Mouse (Mus musculus) heart, postnatal 10 days (tissue): ENCODE measurements around the gene Ctnnb1. TPM values are rescaled to one million over a fixed set of nuclear protein-coding genes. Genes with fewer than 3 reads are reported as not detected.
A peak's percentile ranks its signal among the peaks of the same experiment; 100 is the strongest.

Experiments
- DNase-seq, 2 experiments: peaks; one replicate each; pipeline ENCODE4 v3.0.0; 2021
- intact Hi-C: fragments of 180-260 bp; cut with DNase I; formaldehyde crosslinking; loops from one replicate; pipeline ENCODE4 v1.15.1; 2025
- total RNA-seq, 2 experiments: library from RNA; stranded (reverse); gene quantifications; 2 replicates each; pipeline ENCODE4 v1.2.3; 2021

Ctnnb1 gene
- total RNA-seq, 2 experiments from 2014 or later: 624 to 701 TPM

GRCm38 (mm10) chr9:120958560-120958959 lies 29.5 kb downstream of the Ctnnb1 start:
- intact Hi-C loops: no loop called here
- DNase-seq: peak; percentile 43 to 48

GRCm38 (mm10) chr9:120959225-120959624 lies 30.2 kb downstream of the Ctnnb1 start:
- intact Hi-C loops: no loop called here
- no peak for DNase-seq

DNA sequence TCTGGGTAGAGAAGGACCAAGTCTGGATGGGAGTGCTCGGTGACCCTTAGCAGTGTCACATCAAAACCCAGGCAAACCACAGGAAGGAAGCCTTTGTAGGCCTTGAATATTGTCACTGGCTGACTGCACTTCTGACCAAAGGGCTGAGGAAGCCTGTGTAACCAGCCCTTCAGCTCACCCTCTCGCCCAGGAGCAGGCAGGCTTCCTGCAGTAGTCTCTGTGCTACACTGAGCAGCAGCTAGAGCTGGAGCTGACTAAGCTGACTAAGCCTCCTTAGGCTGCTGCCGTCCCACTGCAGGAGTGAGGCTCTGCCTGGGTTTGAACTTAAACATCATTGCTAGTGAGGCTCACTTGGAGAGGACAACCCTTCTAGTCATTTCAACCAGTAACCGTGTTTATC lies 31.6 kb downstream of the Ctnnb1 start:
- no peak for DNase-seq
- intact Hi-C loops: no loop called here

DNA sequence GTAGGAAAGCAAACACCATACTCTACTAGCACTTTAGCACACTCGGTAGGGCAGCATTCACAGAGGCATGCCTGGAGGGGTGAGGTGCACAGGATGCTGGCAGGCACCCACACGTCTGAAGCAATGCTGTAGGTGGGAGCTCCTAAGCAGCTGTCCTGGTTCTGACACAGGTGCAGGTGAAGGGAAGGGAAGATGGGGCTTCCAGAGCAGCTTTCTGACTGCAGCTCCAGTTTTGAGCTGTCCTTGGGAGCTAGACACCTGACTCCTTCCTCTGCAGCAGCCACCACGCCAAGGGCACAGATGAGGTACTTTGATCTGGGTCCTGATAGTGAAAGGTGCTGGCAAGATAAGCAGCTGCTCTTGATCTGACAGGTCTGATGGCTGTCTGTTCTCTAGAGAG lies 32.5 kb downstream of the Ctnnb1 start:
- intact Hi-C loops: no loop called here
- DNase-seq: no peak

- intact Hi-C loops: no loop called here
- peak; percentile 58 to 59 for DNase-seq
These were observed 33.1 kb downstream of the Ctnnb1 start for GRCm38 (mm10) chr9:120961969-120962700.

GRCm38 (mm10) chr9:120963104-120963503 lies 34.1 kb downstream of the Ctnnb1 start:
- no peak for DNase-seq
- intact Hi-C loops: no loop called here

DNA sequence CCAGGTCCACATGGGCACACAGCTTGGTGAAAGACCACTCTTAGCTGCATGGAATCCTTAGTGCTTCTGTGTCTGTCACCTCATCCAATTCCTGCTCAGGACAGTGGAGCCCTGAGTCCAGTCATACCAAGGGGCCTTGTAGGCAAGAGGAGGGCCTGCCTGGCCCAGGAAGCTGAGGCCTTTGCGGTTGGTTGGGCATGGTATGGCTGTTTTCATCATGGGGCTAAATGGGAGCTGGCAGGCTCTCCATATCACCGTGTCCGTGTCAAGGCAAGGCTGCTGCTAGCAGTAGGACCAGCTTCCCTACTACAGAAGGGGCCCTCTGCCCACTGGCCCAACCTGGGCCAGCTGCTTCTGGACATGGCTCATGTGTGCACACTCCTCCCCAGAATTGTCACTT lies 34.7 kb downstream of the Ctnnb1 start:
- DNase-seq: no peak
- intact Hi-C loops: no loop called here

DNA sequence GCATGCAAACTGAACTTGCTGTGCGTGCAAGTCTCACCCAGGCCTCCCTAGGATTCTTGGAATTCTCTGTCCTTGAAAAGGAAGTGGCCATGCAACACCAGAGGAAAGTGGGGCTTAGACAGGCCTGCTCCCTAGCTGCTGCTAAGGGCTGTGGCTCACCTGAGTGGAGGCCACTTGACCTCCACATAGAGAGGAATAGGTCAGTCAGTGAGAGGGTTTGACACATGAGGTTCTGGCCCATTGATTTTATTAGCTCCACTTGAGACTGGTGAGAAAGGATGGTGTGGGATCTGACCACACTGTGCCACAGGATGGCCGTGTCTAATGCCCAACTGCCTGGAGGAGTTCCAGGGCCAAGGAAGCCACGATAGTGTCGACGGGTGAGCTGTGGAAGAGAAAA lies 35.2 kb downstream of the Ctnnb1 start:
- intact Hi-C loops: no loop called here
- no peak for DNase-seq

- intact Hi-C loops: no loop called here
- DNase-seq: no peak
These were observed 36.0 kb downstream of the Ctnnb1 start for GRCm38 (mm10) chr9:120965007-120965406.

GRCm38 (mm10) chr9:120973026-120973515 lies 44.1 kb downstream of the Ctnnb1 start:
- intact Hi-C loops: no loop called here
- DNase-seq: no peak

DNA sequence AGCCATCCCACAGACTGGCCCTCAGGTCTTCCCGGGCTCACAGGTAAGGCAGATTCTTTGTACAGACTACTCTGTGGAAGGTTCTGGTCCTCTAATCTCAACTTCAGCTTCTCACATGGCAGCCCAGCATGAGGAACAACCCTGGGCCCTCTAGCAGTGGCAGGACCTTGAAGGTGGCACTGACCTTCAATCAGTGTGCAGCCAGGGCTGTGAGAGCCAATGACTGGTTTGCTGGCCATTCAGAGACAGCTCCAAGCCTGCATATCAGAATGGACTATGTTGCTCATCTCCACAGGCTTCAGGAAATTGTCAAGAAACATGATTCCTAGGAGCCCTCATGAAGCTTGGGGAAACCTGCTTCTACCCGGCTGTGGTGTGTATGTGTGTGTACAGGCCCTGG lies 45.2 kb downstream of the Ctnnb1 start:
- intact Hi-C loops: no loop called here
- no peak for DNase-seq

- peak; percentile 80 to 82 for DNase-seq
- intact Hi-C loops: no loop called here
These were observed 47.1 kb downstream of the Ctnnb1 start for GRCm38 (mm10) chr9:120976158-120976557.

- intact Hi-C loops: no loop called here
- DNase-seq: no peak
These were observed 47.8 kb downstream of the Ctnnb1 start for GRCm38 (mm10) chr9:120976856-120977255.

DNA sequence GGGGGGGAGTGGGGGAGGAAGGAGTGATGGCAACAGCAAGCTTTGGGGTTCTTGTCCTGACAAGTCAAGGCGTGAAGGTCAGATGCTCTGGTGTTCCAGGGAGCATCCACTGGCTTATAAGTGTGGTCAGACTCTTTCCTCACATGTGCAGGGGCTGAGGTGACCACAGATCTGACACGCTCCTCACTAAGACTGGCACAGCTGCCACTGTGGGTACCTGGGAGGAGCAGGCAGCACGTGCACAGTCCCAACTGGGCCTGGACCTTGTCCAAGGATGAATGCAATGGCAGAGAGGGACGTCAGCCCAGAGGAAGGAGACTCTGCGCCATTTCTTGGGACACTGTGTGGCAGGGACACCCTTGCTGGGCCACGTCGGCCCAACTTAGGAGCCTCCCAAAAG lies 52.8 kb downstream of the Ctnnb1 start:
- no peak for DNase-seq
- intact Hi-C loops: no loop called here

GRCm38 (mm10) chr9:120983849-120984248 lies 54.8 kb downstream of the Ctnnb1 start:
- no peak for DNase-seq
- intact Hi-C loops: no loop called here

DNA sequence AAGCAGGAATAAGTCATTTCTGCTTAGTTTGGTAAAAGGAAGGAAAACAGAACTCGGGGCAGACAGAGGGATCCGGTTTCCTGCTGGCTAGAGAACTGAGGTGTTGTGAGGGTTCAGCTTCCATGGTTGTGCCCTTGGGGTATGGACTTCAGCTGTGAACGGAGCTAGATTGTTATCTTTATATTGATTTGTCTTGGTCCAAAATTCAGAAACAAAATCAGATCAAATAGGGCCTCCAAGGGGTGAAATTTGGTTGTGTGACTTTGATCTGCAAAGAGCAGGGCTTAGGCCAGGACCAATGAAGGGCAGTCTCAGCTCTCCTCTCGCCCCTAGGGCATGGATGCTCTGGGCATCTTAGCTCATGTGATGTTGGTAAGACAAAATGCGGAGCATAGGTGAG lies 55.5 kb downstream of the Ctnnb1 start:
- DNase-seq: no peak
- intact Hi-C loops: no loop called here

DNA sequence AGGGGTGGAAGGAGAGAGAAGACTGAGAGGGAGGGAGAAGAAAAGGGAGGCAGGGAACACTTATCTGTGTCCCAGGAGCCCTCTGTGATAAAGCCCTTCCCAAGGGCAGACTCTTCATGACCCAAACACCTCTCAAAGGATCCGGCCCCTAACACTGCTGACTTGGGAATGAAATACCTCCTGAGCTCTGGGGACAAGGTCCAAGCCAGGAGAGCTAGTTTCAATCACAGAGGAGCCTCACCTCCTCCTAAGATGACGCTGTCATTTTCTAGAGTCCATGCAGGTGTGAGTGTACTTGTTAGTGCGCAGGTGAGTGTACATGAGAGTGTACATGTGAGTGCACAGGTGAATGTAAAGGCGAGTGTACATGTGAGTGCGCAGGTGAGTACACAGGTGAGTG lies 56.0 kb downstream of the Ctnnb1 start:
- DNase-seq: no peak
- intact Hi-C loops: no loop called here

- no peak for DNase-seq
- intact Hi-C loops: no loop called here
These were observed 56.5 kb downstream of the Ctnnb1 start for GRCm38 (mm10) chr9:120985524-120985923.

DNA sequence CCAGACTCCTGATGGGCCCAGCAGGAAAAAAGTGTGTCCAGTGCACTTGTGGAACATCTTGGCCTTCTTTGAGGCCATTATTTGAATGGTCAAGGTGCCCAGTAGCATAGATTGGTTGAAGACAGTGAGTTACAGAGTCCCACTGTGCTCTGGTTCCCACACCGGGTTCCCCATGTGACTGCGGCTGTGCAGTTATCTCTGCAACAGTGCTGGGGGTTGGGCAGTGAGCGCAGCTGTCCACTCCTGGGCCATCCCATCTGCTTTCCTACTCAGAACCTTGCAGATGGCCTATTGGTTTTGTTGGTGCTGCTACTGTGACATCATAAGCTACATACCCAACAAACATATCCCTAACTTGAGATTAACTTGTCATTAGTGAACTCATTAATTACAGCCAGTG lies 57.2 kb downstream of the Ctnnb1 start:
- DNase-seq: no peak
- intact Hi-C loops: no loop called here

GRCm38 (mm10) chr9:120986994-120987393 lies 58.0 kb downstream of the Ctnnb1 start:
- DNase-seq: no peak
- intact Hi-C loops: no loop called here

- no peak for DNase-seq
- intact Hi-C loops: no loop called here
These were observed 59.1 kb downstream of the Ctnnb1 start for GRCm38 (mm10) chr9:120988088-120988487.

- intact Hi-C loops: no loop called here
- peak; percentile 51 to 53 for DNase-seq
These were observed 61.0 kb downstream of the Ctnnb1 start for GRCm38 (mm10) chr9:120989806-120990700.
